Mouse (Mus musculus): ENCODE data around the gene Ppp1r12a.

Ppp1r12a gene

GRCm38 (mm10) chr10:108291688-108292471 lies 129.9 kb downstream of the Ppp1r12a start:
- DNase-seq (ENCODE audit: low spot score in 2 of 2): no peak

- no peak for DNase-seq (ENCODE audit: low spot score in 2 of 2)
Measured at GRCm38 (mm10) chr10:108292651-108293050, 130.7 kb downstream of the Ppp1r12a start.

- peak; percentile 10 to 25 for DNase-seq (ENCODE audit: low spot score in 2 of 2)
Measured at GRCm38 (mm10) chr10:108293620-108294195, 131.7 kb downstream of the Ppp1r12a start.

- DNase-seq (ENCODE audit: low spot score in 2 of 2): no peak
Measured at GRCm38 (mm10) chr10:108294766-108295165, 132.8 kb downstream of the Ppp1r12a start.

GRCm38 (mm10) chr10:108296446-108296845 lies 134.5 kb downstream of the Ppp1r12a start:
- no peak for DNase-seq (ENCODE audit: low spot score in 2 of 2)

GRCm38 (mm10) chr10:108298261-108298660 lies 136.3 kb downstream of the Ppp1r12a start:
- DNase-seq (ENCODE audit: low spot score in 2 of 2): no peak

- no peak for DNase-seq (ENCODE audit: low spot score in 2 of 2)
Measured at GRCm38 (mm10) chr10:108298841-108299545, 137.0 kb downstream of the Ppp1r12a start.

- DNase-seq (ENCODE audit: low spot score in 2 of 2): no peak
Measured at GRCm38 (mm10) chr10:108299828-108300227, 137.8 kb downstream of the Ppp1r12a start.

GRCm38 (mm10) chr10:108300843-108301242 lies 138.8 kb downstream of the Ppp1r12a start:
- peak; percentile 61 to 83 for DNase-seq (ENCODE audit: low spot score in 2 of 2)

- no peak for DNase-seq (ENCODE audit: low spot score in 2 of 2)
Measured at GRCm38 (mm10) chr10:108307772-108308171, 145.8 kb downstream of the Ppp1r12a start.

- no peak for DNase-seq (ENCODE audit: low spot score in 2 of 2)
Measured at GRCm38 (mm10) chr10:108310195-108310594, 148.2 kb downstream of the Ppp1r12a start.

- no peak for DNase-seq (ENCODE audit: low spot score in 2 of 2)
Measured at GRCm38 (mm10) chr10:108311396-108311795, 149.4 kb downstream of the Ppp1r12a start.

GRCm38 (mm10) chr10:108313845-108314244 lies 151.9 kb downstream of the Ppp1r12a start:
- no peak for DNase-seq (ENCODE audit: low spot score in 2 of 2)

- no peak for DNase-seq (ENCODE audit: low spot score in 2 of 2)
Measured at GRCm38 (mm10) chr10:108314396-108314795, 152.4 kb downstream of the Ppp1r12a start.

GRCm38 (mm10) chr10:108315236-108315635 lies 153.2 kb downstream of the Ppp1r12a start:
- DNase-seq (ENCODE audit: low spot score in 2 of 2): no peak

- DNase-seq (ENCODE audit: low spot score in 2 of 2): no peak
Measured at GRCm38 (mm10) chr10:108328356-108328755, 166.4 kb downstream of the Ppp1r12a start.

GRCm38 (mm10) chr10:108328983-108329382 lies 167.0 kb downstream of the Ppp1r12a start:
- no peak for DNase-seq (ENCODE audit: low spot score in 2 of 2)

GRCm38 (mm10) chr10:108329771-108330170 lies 167.8 kb downstream of the Ppp1r12a start:
- DNase-seq (ENCODE audit: low spot score in 2 of 2): no peak

GRCm38 (mm10) chr10:108330964-108331363 lies 169.0 kb downstream of the Ppp1r12a start:
- DNase-seq (ENCODE audit: low spot score in 2 of 2): peak; percentile 23 to 33

GRCm38 (mm10) chr10:108331784-108332561 lies 170.0 kb downstream of the Ppp1r12a start, which contains the start of gene Pawr:
Pawr (plus strand) TSS chr10:108332121.
- DNase-seq (ENCODE audit: low spot score in 2 of 2): peak; percentile 69 to 78
